Mouse (Mus musculus) forebrain, embryonic 11.5 days (tissue): Measurements from ENCODE around the gene Pmpca. TPM values are rescaled to one million over a fixed set of nuclear protein-coding genes. Genes with fewer than 3 reads are reported as not detected.

ENCODE experiments used
- ATAC-seq: fragments of 200-750 bp; cut with Nextera tagmentation; replicated peaks from 2 replicates; pipeline ENCODE4 v1.8.0; 2017; ENCODE audit warnings: moderate TSS enrichment; ENCODE audit not compliant: low FRiP score
- DNase-seq: peaks from one replicate; pipeline ENCODE4 v3.0.0-alpha.2; 2017; ENCODE audit warnings: low spot score
- H3K27ac ChIP-seq: fragments of 300-500 bp; sonication (generic); 2 replicates; pipeline ENCODE4 v1.5.1; 2014; ENCODE audit warnings: low read depth, low read length
- H3K27me3 ChIP-seq: fragments of 300-500 bp; sonication (generic); 2 replicates; pipeline ENCODE4 v1.6.1; 2014; ENCODE audit warnings: mild to moderate bottlenecking, low read length, mixed read lengths; ENCODE audit not compliant: control insufficient read depth, insufficient read depth
- H3K36me3 ChIP-seq: fragments of 300-500 bp; sonication (generic); 2 replicates; pipeline ENCODE4 v1.6.1; 2014; ENCODE audit warnings: mild to moderate bottlenecking, low read length, moderate library complexity, mixed read lengths; ENCODE audit not compliant: control insufficient read depth, insufficient read depth
- H3K4me1 ChIP-seq: fragments of 300-500 bp; sonication (generic); replicated peaks from 2 replicates; pipeline ENCODE4 v1.6.1; 2014; ENCODE audit warnings: low read length, mixed read lengths; ENCODE audit not compliant: control insufficient read depth, insufficient read depth
- H3K4me2 ChIP-seq: fragments of 300-500 bp; sonication (generic); 2 replicates; pipeline ENCODE4 v1.6.1; 2014; ENCODE audit warnings: low read depth, mild to moderate bottlenecking, low read length, moderate library complexity, mixed read lengths; ENCODE audit not compliant: severe bottlenecking
- H3K4me3 ChIP-seq: fragments of 300-500 bp; sonication (generic); 2 replicates; pipeline ENCODE4 v1.5.1; 2014; ENCODE audit warnings: low read depth, low read length
- H3K9ac ChIP-seq: fragments of 300-500 bp; sonication (generic); 2 replicates; pipeline ENCODE4 v1.6.1; 2014; ENCODE audit warnings: low read length
- H3K9me3 ChIP-seq: fragments of 300-500 bp; sonication (generic); 2 replicates; pipeline ENCODE4 v1.6.1; 2016; ENCODE audit warnings: low read length, mixed read lengths; ENCODE audit not compliant: control insufficient read depth
- WGBS: fragments of 180-500 bp; shearing (Covaris S2); extraction: QIAGEN DNeasy Blood & Tissue Kit; methylation state at CpG from one replicate; pipeline ENCODE4 v1.1.7; 2014; 5-methylcytosine and 5-hydroxymethylcytosine counted together
- polyA plus RNA-seq: library from polyadenylated mRNA; unstranded; fragments of >200 nt; fragmentation: Nextera tagmentation; extraction: Ambion mirVana; gene quantifications from 2 replicates; pipeline ENCODE4 v1.2.1, GENCODE M21; 2014

The Pmpca gene
- polyA plus RNA-seq, 1 experiment from 2014 or later, result 130 TPM

DNA sequence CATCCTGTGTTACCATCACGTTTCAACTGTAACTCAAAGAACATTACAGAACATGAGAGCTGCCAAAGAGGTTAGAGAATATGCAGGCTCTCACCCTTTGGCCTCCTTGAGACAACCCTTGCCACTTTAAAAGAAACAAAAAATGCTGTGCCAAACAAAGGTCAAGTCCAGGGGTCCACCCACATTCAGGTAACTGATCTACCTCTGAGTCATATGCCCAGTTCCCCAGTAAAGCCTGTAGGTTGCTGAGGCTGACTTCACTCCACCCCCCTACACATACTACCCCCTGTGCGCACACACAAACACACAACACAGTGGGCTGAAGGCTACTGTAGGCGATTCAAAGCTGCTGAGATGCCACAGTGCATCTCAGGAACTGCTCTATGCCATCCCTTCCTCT, 1.4 kb upstream of the Pmpca start:
- no peak overlapping the region for H3K9ac ChIP-seq
- H3K9me3 ChIP-seq, result no peaks in the 10 kb centered on the region
- WGBS, result 90% methylated on average over 3 of the region's 3 CpGs
- H3K27ac ChIP-seq, result no peak overlapping the region
- ATAC-seq (no peak), DNase-seq (no peak)
- H3K4me2 ChIP-seq, result peak overlapping the region; percentile 94; the same call in 1 of the 2 replicates
- H3K4me3 ChIP-seq, result no peak overlapping the region
- no peaks in the 10 kb centered on the region; the same call in 1 of the 2 replicates for H3K27me3 ChIP-seq
- H3K36me3 ChIP-seq, result peaks cover 22% of the 10 kb centered on the region
- H3K4me1 ChIP-seq, result peaks cover 11% of the 10 kb centered on the region; the same call in 1 of the 2 replicates

DNA sequence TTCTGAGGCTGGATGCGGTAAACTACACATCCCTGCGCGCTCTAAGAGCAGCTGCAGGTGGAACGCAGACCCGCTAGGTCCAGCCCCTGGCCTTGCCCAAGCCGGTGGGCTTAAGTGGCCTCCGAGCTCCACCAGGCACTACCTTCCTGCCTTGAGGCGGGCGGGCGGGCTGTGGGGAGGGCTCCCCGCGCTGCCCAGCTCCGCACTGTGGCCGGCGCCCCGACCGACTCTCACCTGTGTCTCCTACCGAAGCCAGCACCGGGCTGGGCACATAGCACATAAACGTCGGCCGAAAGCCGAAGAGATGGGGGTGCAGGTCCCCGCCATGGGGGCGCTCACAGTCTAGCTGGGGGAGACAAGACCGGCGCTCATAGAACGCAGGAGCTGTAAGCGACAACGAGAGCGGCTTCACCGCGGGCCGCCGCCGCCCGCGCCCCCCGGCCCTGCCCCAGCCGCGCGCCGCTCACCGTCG, 421 bp upstream of the Pmpca start:
- ATAC-seq, result peak; percentile 49
- Histone ChIP-seq H3K4me2 (peak overlapping the region; percentile 94), H3K27ac (peak overlapping the region; percentile 62), H3K9me3 (no peaks in the 10 kb centered on the region), H3K36me3 (peaks cover 28% of the 10 kb centered on the region), H3K9ac (peak overlapping the region; percentile 85), H3K27me3 (no peaks in the 10 kb centered on the region; the same call in 1 of the 2 replicates), H3K4me3 (peak overlapping the region; percentile 97), H3K4me1 (peaks cover 11% of the 10 kb centered on the region; the same call in 1 of the 2 replicates)
- DNase-seq, result peak; percentile 73
- under 1% methylated on average over 45 of the region's 45 CpGs for WGBS

DNA sequence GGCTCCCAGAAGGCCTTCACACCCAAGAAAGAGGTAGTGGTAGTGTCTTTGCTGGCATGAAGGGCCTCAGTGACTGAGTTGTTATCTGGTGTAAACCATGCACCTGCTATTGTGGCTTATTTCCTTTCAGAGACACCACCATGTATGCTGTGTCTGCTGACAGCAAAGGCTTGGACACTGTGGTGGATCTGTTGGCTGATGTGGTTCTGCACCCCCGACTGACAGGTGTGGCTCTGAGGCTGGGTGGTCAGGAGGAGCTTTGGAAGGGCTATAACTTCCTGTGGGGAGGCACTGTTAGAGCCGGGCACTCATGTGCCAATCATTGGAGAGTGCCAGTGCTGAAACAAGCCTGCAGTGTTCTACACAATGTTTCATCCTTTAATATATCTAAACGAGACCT, 1.8 kb downstream of the Pmpca start:
- no peak overlapping the region for H3K27ac ChIP-seq
- H3K27me3 ChIP-seq, result no peaks in the 10 kb centered on the region; the same call in 1 of the 2 replicates
- H3K4me2 ChIP-seq, result no peak overlapping the region
- DNase-seq (no peak), ATAC-seq (no peak)
- no peak overlapping the region for H3K4me3 ChIP-seq
- no peaks in the 10 kb centered on the region for H3K9me3 ChIP-seq
- H3K9ac ChIP-seq, result no peak overlapping the region
- peaks cover 11% of the 10 kb centered on the region; the same call in 1 of the 2 replicates for H3K4me1 ChIP-seq
- H3K36me3 ChIP-seq, result peaks cover 42% of the 10 kb centered on the region
- WGBS, result 90% methylated on average over 3 of the region's 3 CpGs

DNA sequence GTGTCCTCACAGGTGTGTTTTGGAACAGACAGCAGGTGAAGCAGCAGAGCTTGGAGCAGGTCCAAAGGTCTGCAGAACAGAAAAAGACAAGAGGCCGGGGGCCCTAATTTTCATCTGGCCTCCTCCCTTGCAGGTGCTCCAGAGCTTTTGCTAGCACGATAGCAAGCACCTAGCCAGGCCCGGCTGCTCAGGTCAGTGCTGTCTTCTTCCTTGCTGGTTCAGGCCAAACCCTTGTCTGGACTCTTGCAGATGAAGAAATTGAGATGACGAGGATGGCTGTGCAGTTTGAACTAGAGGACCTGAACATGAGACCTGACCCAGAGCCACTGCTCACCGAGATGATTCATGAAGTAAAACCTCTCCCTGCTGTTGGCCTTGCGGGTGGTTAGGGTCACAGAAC, 2.5 kb downstream of the Pmpca start:
- ATAC-seq (no peak), DNase-seq (no peak)
- Histone ChIP-seq H3K9ac (no peak overlapping the region), H3K9me3 (no peaks in the 10 kb centered on the region), H3K27me3 (no peaks in the 10 kb centered on the region; the same call in 1 of the 2 replicates), H3K27ac (no peak overlapping the region), H3K4me3 (no peak overlapping the region), H3K4me2 (no peak overlapping the region), H3K36me3 (peaks cover 41% of the 10 kb centered on the region), H3K4me1 (peaks cover 11% of the 10 kb centered on the region; the same call in 1 of the 2 replicates)
- WGBS, result 93% methylated on average over 6 of the region's 6 CpGs

DNA sequence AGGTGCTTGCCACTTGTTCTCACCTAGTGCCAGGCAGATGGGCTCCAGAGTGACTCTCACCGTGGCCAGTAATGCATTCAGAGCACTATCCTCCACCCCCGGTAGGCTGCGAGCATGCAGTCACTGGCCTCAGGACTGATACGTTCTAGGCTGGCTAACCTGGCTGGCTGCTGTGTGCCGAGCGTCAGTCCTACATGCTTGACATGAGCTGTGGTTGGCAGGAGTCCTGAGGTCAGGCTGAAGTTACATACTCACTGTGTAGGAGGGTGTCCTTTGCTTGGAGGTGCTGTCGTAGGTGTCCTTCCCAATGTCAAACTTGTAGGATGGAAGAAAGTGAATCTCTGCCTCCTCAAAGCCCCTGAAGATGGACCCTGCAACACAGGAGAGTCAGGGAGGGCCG, 9.8 kb downstream of the Pmpca start:
- Histone ChIP-seq H3K27me3 (no peaks in the 10 kb centered on the region), H3K9me3 (no peaks in the 10 kb centered on the region), H3K36me3 (peaks cover 29% of the 10 kb centered on the region), H3K4me3 (no peak overlapping the region), H3K27ac (no peak overlapping the region), H3K9ac (no peak overlapping the region), H3K4me2 (no peak overlapping the region), H3K4me1 (no peaks in the 10 kb centered on the region)
- ATAC-seq (no peak), DNase-seq (no peak)
- WGBS, result 87% methylated on average over 8 of the region's 8 CpGs

DNA sequence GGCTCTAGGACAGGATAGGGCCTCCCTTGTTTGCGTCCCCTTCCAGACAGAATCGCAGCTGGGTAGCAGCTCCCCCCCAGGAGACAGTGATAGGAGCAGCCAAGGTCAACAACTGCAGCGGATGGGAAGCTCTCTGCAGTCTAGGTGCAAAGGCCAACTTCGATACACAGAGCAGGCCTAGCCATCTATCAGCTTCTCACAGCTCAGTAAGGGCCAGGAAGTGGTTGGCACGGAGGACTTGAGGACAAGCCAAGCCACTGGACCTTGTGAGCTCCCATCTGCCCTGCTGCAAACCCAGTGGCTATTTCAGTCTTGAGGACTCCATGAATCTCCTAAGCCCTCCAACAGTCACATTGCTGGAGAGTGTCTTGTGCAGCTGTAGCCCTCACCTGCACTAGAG, 10.5 kb downstream of the Pmpca start:
- peaks cover 25% of the 10 kb centered on the region for H3K36me3 ChIP-seq
- DNase-seq, result no peak
- H3K4me1 ChIP-seq, result no peaks in the 10 kb centered on the region
- H3K9ac ChIP-seq, result no peak overlapping the region
- H3K4me3 ChIP-seq, result no peak overlapping the region
- no peak for ATAC-seq
- WGBS, result 90% methylated on average over 5 of the region's 5 CpGs
- H3K9me3 ChIP-seq, result no peaks in the 10 kb centered on the region
- H3K4me2 ChIP-seq, result no peak overlapping the region
- H3K27me3 ChIP-seq, result no peaks in the 10 kb centered on the region
- no peak overlapping the region for H3K27ac ChIP-seq

DNA sequence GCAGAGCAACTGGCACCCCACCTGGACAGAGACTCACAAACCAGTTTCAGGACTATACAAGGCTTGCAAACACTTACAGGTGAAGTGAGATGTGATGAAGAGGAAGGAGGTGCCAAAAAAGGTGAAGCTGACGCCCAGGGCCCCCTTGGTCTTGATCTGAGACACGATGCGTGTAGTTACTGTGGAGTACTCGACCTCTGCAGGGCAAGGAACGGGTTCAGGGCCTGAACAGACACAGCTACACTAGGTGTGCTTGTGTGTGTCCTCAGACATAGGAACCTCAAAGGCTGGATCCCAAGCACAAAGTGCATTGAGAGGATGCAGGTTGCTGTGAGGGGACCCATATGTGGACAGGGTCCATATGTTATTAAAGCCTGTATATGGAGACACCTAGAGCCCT, 11.2 kb downstream of the Pmpca start:
- H3K9me3 ChIP-seq, result no peaks in the 10 kb centered on the region
- WGBS, result 87% methylated on average over 5 of the region's 5 CpGs
- DNase-seq, result no peak
- H3K27ac ChIP-seq, result no peak overlapping the region
- no peaks in the 10 kb centered on the region for H3K27me3 ChIP-seq
- ATAC-seq, result no peak
- H3K4me2 ChIP-seq, result no peak overlapping the region
- peaks cover 19% of the 10 kb centered on the region for H3K36me3 ChIP-seq
- H3K4me1 ChIP-seq, result no peaks in the 10 kb centered on the region
- no peak overlapping the region for H3K4me3 ChIP-seq
- no peak overlapping the region for H3K9ac ChIP-seq

DNA sequence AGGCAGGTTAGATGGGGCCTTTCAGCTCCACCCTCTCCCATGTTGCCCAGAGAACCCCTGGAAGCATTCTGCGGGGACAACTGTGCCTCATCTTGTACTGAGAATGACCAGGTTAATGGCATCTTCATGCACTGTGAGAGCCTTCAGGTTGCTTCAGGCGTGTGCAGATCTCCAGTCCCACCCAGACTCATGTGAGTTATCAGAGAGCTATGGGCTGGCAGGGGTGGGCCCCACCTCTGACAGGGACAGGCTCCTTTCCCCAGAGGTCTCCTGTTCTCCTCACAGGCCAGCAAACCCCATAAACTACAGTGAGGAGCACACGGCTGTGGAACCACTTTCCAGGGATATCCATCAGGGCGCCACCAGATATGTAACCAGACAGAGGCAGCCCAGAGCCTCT, 11.9 kb downstream of the Pmpca start:
- Histone ChIP-seq H3K9me3 (no peaks in the 10 kb centered on the region), H3K4me3 (no peak overlapping the region), H3K27me3 (no peaks in the 10 kb centered on the region), H3K36me3 (peaks cover 12% of the 10 kb centered on the region; the same call in 1 of the 2 replicates), H3K27ac (no peak overlapping the region), H3K9ac (no peak overlapping the region), H3K4me1 (no peaks in the 10 kb centered on the region), H3K4me2 (no peak overlapping the region)
- 91% methylated on average over 4 of the region's 4 CpGs for WGBS
- DNase-seq (no peak), ATAC-seq (no peak)

DNA sequence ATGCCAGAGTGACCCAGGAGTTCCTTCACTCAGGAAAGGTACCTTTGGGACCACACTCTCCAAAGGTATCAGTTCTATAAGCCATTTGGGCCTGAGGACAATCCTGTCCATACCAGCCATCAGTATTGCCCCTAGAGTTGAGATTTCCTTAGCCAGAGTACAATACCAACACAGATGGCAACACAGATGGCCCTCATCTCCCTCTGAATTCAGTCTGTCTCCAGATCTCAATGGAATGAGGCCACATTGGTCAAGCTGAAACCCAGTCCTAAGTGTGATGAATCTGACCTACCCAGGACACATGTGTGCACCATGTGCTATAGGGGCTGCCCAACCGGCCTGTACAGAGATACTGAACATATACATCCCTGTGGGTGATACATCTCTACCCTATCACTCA, 13.1 kb downstream of the Pmpca start:
- H3K4me2 ChIP-seq, result no peak overlapping the region
- ATAC-seq (no peak), DNase-seq (no peak)
- H3K9ac ChIP-seq, result no peak overlapping the region
- H3K36me3 ChIP-seq, result peaks cover 10% of the 10 kb centered on the region; the same call in 1 of the 2 replicates
- 86% methylated on average over 1 of the region's 1 CpGs for WGBS
- no peaks in the 10 kb centered on the region; the same call in 1 of the 2 replicates for H3K4me1 ChIP-seq
- no peaks in the 10 kb centered on the region for H3K9me3 ChIP-seq
- H3K27ac ChIP-seq, result no peak overlapping the region
- no peaks in the 10 kb centered on the region for H3K27me3 ChIP-seq
- H3K4me3 ChIP-seq, result no peak overlapping the region
